Mouse (Mus musculus): ENCODE results near the gene Polr2c.

DNA sequence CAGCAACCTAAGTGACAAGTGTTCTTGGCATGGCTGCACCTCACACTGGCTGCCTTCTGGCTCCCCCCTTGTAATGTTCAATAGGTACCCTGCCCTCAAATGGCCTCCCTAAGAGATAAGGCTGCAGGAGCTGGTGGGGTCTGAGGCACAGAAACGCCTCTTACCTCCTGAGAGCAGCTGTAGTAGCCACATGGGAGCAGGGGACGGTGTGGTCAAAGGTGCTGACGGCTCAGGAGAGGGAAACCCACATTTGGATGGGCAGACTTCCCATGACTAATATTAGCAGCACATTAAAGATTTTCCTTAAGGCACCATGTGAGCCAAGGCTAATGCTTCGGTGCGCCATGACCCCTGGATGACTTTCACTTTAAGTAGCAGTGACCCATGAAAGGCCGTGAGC lies 43.4 kb downstream of the Polr2c start:
- TF ChIP-seq MAX (IDR thresholded peaks at IDR 0.05; ENCODE audit: low read length) (no peak), SMC3 (IDR thresholded peaks at IDR 0.05; ENCODE audit: low read depth, low read length) (no peak), CTCF (conservative IDR thresholded peaks at IDR 0.05 in 1 of 2, IDR thresholded peaks at IDR 0.05 in 1 of 2; ENCODE audit: low read depth in 2 of 2, low read length in 2 of 2) (no peak), POLR2AphosphoS2 (IDR thresholded peaks at IDR 0.05; ENCODE audit: low read depth, low read length) (no peak), HCFC1 (IDR thresholded peaks at IDR 0.05; ENCODE audit: low read depth, low read length) (no peak), KAT2A (IDR thresholded peaks at IDR 0.05; ENCODE audit: insufficient replicate concordance, low read length) (no peak), MAZ (IDR thresholded peaks at IDR 0.05; ENCODE audit: low read depth, low read length) (no peak), ZMIZ1 (IDR thresholded peaks at IDR 0.05; ENCODE audit: low read depth, low read length) (no peak), TCF12 (IDR thresholded peaks at IDR 0.05; ENCODE audit: low read depth, low read length) (no peak), E2F4 (IDR thresholded peaks at IDR 0.05; ENCODE audit: insufficient replicate concordance, low read depth, low read length) (no peak), BHLHE40 (IDR thresholded peaks at IDR 0.05; ENCODE audit: low read depth, low read length) (no peak), CHD1 (IDR thresholded peaks at IDR 0.05; ENCODE audit: low read depth, low read length) (no peak)

All from CH12.LX (cell line).